Mouse (Mus musculus) E14TG2a.4 (cell line): ENCODE results near the gene Tiam1.

Experiments used
- CTCF ChIP-seq: conservative IDR thresholded peaks from 2 replicates; pipeline ENCODE4 v1.5.1; 2014; ENCODE audit warnings: low read length
- NANOG ChIP-seq: IDR thresholded peaks from 2 replicates; pipeline ENCODE4 v1.6.1; 2014; ENCODE audit warnings: borderline replicate concordance, low read length, mixed read lengths

DNA sequence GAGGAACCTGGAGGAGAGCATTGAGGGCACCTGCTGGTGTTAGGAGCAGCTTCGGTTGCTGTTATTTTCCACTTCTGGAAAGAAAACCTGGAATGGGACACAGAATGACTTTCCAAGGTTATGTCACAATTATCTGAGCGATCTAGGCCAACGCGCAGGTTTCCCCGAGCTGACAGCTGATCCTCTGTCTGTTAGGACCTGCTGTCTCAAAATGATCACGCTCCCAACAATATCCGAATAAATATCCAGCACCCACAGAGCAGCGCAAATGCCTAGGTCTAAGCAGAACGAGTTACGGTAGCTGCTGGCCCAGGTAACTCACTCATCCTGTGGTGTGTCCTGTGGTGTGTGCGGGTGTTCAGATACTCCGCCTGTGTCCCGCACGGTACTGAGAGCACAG, 140.0 kb downstream of the Tiam1 start:
- TF ChIP-seq CTCF (no peak), NANOG (no peak)
